Mouse (Mus musculus) left cerebral cortex, adult 6 months (tissue): Measurements from ENCODE around the gene Mrpl42. TPM values are rescaled to one million over a fixed set of nuclear protein-coding genes. Genes with fewer than 3 reads are reported as not detected.

ENCODE experiments used
- long read RNA-seq, 2 experiments: library from polyadenylated mRNA; unstranded; transcript quantifications; one replicate each; pipeline ENCODE4 v2.0.0; 2019 to 2020
- polyA plus RNA-seq: library from polyadenylated mRNA; unstranded; fragments of <200 nt; fragmentation: Nextera tagmentation; gene quantifications from 2 replicates; pipeline ENCODE4 v1.2.3, GENCODE M21; 2021

Gene Mrpl42
- 382 and 389 TPM in 2 replicates for polyA plus RNA-seq
- long read RNA-seq, experiment 1, transcript Mrpl42-203 (6 exons, 661 nt), result major isoform, 38 of 57 reads
- long read RNA-seq, experiment 1, partial matches to known transcripts, result 7 of 57 reads
- long read RNA-seq, experiment 1, other reads (novel, unspliced or antisense), result 10 of 57 reads
- long read RNA-seq, experiment 2, transcript Mrpl42-202 (5 exons, 455 nt), result minor isoform, 6 of 192 reads
- long read RNA-seq, experiment 2, transcript Mrpl42-203 (6 exons, 661 nt), result major isoform, 139 of 192 reads
- long read RNA-seq, experiment 2, partial matches to known transcripts, result 35 of 192 reads
- long read RNA-seq, experiment 2, other reads (novel, unspliced or antisense), result 12 of 192 reads

GRCm38 (mm10) chr10:95501463-95502081, at the start of gene Mrpl42:
Gene Mrpl42 (minus strand): TSS chr10:95501940.

DNA sequence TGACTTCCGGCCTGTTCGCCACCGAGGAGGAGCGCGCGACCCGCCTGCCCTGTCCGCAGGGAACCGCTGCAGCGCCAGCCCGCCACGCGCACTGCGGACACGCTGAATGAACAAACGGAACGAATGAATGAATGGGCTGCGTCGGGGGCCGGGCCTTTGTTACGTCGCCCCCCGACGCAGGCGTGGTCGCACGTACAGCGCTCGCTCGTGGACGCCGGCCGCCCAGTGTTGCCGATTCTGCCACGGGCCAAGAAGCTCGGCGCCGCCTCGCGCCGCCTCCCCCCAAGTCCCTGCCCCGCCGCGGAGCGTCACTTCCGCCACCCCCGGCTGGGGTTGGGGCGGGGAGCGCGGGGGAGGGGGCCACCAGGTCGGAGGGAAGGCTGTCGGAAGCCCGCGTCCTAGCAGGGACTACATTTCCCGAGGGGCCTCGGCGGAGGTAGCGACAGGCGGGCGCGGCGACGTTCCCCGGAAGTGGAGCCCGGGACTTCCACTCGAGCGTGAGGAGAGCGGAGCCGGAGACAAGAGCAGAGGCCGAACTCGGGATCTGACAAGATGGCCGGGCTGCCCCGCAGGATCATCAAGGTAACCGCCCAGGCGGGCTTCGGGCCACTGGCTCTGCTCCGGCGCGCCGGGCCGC, 13.0 kb upstream of the Mrpl42 start, which contains the start of gene Ube2n:
Gene Ube2n, plus strand, starts transcription at position 490 of the 637 bp plus-strand sequence.

Other genes starting within 250 kb of the Mrpl42 start
- gene Cradd, start 177.8 kb downstream of the Mrpl42 start, polyA plus RNA-seq, result 8.9 and 9.6 TPM in 2 replicates
- 21.8 and 27.0 TPM in 2 replicates for gene Socs2, start 84.8 kb downstream of the Mrpl42 start, polyA plus RNA-seq
- 135 and 174 TPM in 2 replicates for gene Ube2n, start 13.2 kb upstream of the Mrpl42 start, polyA plus RNA-seq
- gene Nudt4, start 62.2 kb upstream of the Mrpl42 start, polyA plus RNA-seq, result 27.1 and 72.8 TPM in 2 replicates
- not detected in 2 replicates for gene Anapc15-ps, start 171.5 kb upstream of the Mrpl42 start, polyA plus RNA-seq